Mouse (Mus musculus): ENCODE measurements at regions not wholly inside any gene's neighbourhood (a gene's known extent, or its start where the extent isn't known, plus 50 kb on each side); places are given as distances from the start of the nearest gene placed in this dataset.

DNA sequence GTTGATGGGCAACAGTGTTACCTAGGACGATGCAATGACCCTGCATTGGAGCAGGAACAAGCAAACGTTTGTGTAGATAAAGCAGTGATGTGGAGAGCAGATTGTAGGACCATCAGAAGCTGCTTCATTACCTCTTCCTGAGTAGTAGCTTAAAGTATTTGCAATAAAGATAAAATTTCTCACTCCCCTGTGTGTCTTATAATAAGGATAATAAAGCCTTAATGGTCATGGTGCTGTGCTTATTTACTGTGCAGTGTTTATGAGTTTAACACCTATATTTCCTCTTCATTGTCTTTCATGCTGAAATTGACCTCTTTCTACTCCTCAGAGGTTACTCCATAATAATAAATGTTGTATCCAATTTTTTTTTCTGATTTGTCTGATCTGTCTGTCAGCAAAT, 1146.3 kb upstream of the Cdh20 start:
- ATAC-seq (ENCODE audit: low FRiP score) = peak; percentile 17; the same call in 1 of the 2 replicates
- 38% methylated on average over 2 of the region's 2 CpGs for WGBS
- Histone ChIP-seq H3K4me3 (replicated peaks) (no peak overlapping the region), H3K36me3 (no peaks in the 10 kb centered on the region), H3K27ac (replicated peaks) (no peak overlapping the region; the same call in 1 of the 2 replicates), H3K4me2 (no peak overlapping the region), H3K4me1 (no peaks in the 10 kb centered on the region), H3K27me3 (replicated peaks) (no peaks in the 10 kb centered on the region), H3K9me3 (replicated peaks) (no peaks in the 10 kb centered on the region), H3K9ac (replicated peaks) (no peak overlapping the region)

DNA sequence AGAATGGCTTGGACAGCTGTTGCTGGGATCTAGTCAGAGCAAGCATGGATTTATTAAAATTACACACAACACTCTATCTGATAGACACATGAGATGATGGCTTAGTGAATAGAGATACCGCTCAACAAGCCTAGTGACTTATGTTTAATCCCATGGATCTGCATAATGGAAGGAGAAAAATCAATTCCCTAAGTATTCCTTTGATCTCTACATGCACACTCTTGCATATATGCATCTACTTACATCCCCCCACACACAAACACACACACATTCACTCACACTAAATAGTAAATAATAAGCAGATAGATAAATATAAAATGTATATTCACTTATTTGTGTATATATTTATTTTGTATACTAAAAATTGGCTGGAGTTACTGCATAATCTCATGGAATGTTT, 1123.0 kb upstream of the Cdh20 start:
- no peaks in the 10 kb centered on the region for H3K9me3 ChIP-seq (replicated peaks)
- WGBS = 87% methylated on average over 1 of the region's 1 CpGs
- H3K4me2 ChIP-seq = no peak overlapping the region
- H3K4me1 ChIP-seq = no peaks in the 10 kb centered on the region
- no peak overlapping the region for H3K27ac ChIP-seq (replicated peaks)
- H3K9ac ChIP-seq (replicated peaks) = no peak overlapping the region
- no peaks in the 10 kb centered on the region for H3K36me3 ChIP-seq
- ATAC-seq (ENCODE audit: low FRiP score) = no peak
- no peak overlapping the region for H3K4me3 ChIP-seq (replicated peaks)
- no peaks in the 10 kb centered on the region for H3K27me3 ChIP-seq (replicated peaks)
